In genomic region chr12:15814249-15815081, GRCm38 (mm10) we compare ENCODE assay signal across 8 mouse cellular contexts. TPM values are rescaled to one million over a fixed set of nuclear protein-coding genes. Genes with fewer than 3 reads are reported as not detected.
A peak's percentile ranks its signal among the peaks of the same experiment; 100 is the strongest.
DNase-seq lines count a peak whose midpoint lies in the region; ATAC-seq and TF ChIP-seq lines count a peak whose summit lies in the region.

No protein-coding gene starts in this region.

- DNase-seq in MEL (ENCODE audit: low read depth, low spot score) = peak; percentile 57
- DNase-seq in embryonic facial prominence, embryonic 14.5 days (ENCODE audit: low spot score) = peak; percentile 72
- DNase-seq in heart, postnatal 14 days = peak; percentile 55 to 58
- peak; percentile 40 to 66 for DNase-seq in left cerebral cortex, postnatal 25 days (ENCODE audit: low spot score in 2 of 2)
- peak; percentile 54 to 56 for DNase-seq in spleen, postnatal 36 days (ENCODE audit: low spot score in 2 of 2)
- DNase-seq in ovary, adult 18-20 months (ENCODE audit: low spot score) = no peak

- H3K9ac ChIP-seq in MEL (ENCODE audit: control insufficient read depth, low read depth, low read length, poor library complexity, severe bottlenecking) = peak overlapping the region; percentile 95
- peak overlapping the region; percentile 90 for H3K9ac ChIP-seq in embryonic facial prominence, embryonic 14.5 days (ENCODE audit: low read depth, low read length)
- H3K9ac ChIP-seq in midbrain, embryonic 13.5 days (replicated peaks) = peak overlapping the region; percentile 98

- H3K79me2 ChIP-seq in C2C12 (ENCODE audit: control insufficient read depth, insufficient read depth) = peaks cover 34% of the 10 kb centered on the region
- peaks cover 60% of the 10 kb centered on the region for H3K79me2 ChIP-seq in MEL (ENCODE audit: control insufficient read depth, insufficient read depth, low read length, poor library complexity)

- H3K27me3 ChIP-seq in C2C12 (ENCODE audit: control insufficient read depth, insufficient read depth, insufficient read length) (no peaks in the 10 kb centered on the region), MEL (ENCODE audit: control insufficient read depth in 1 of 2, insufficient read depth in 2 of 2, low read length in 2 of 2) (no peaks in the 10 kb centered on the region)
- no peaks in the 10 kb centered on the region for H3K27me3 ChIP-seq in embryonic facial prominence, embryonic 14.5 days (replicated peaks; ENCODE audit: control insufficient read depth, insufficient read depth, low read length)
- no peaks in the 10 kb centered on the region for H3K27me3 ChIP-seq in midbrain, embryonic 13.5 days

- WGBS in embryonic facial prominence, embryonic 14.5 days = under 1% methylated on average over 32 of the region's 32 CpGs
- under 1% methylated on average over 32 of the region's 32 CpGs for WGBS in midbrain, embryonic 13.5 days

- H3ac ChIP-seq in C2C12 (ENCODE audit: control insufficient read depth, insufficient read length, low read depth) = peak overlapping the region; percentile 41

- H3K9me3 ChIP-seq in MEL (replicated peaks; ENCODE audit: insufficient read depth, low read length) = no peaks in the 10 kb centered on the region
- H3K9me3 ChIP-seq in embryonic facial prominence, embryonic 14.5 days (ENCODE audit: control insufficient read depth, low read length) = no peaks in the 10 kb centered on the region
- no peaks in the 10 kb centered on the region for H3K9me3 ChIP-seq in midbrain, embryonic 13.5 days

- peak overlapping the region; percentile 77 for H3K4me2 ChIP-seq in embryonic facial prominence, embryonic 14.5 days (ENCODE audit: low read depth, low read length)
- peak overlapping the region; percentile 65 for H3K4me2 ChIP-seq in midbrain, embryonic 13.5 days (replicated peaks)

- H3K27ac ChIP-seq in MEL (ENCODE audit: control insufficient read depth, low read depth, low read length) = peak overlapping the region; percentile 61
- H3K27ac ChIP-seq in embryonic facial prominence, embryonic 14.5 days (replicated peaks; ENCODE audit: low read depth, low read length) = peak overlapping the region; percentile 98
- H3K27ac ChIP-seq in midbrain, embryonic 13.5 days = peak overlapping the region; percentile 95

- TF ChIP-seq CTCF in C2C12 (IDR thresholded peaks at IDR 0.05; ENCODE audit: control insufficient read depth, insufficient read depth, insufficient read length) (no peak), MEL (IDR thresholded peaks at IDR 0.05 in 2 of 3, conservative IDR thresholded peaks at IDR 0.05 in 1 of 3; ENCODE audit: control insufficient read depth in 1 of 3, insufficient read depth in 1 of 3, low read depth in 2 of 3, low read length in 3 of 3, poor library complexity in 1 of 3, severe bottlenecking in 1 of 3) (no peak)

- H3K36me3 ChIP-seq in C2C12 (ENCODE audit: control insufficient read depth, insufficient read depth) (no peaks in the 10 kb centered on the region), MEL (ENCODE audit: control insufficient read depth in 1 of 2, insufficient read depth in 2 of 2, low read length in 2 of 2) (peaks cover 0 to 8% of the 10 kb centered on the region in 2 experiments; a peak in 3 of 4 replicates)
- peaks cover 5% of the 10 kb centered on the region; the same call in 1 of the 2 replicates for H3K36me3 ChIP-seq in embryonic facial prominence, embryonic 14.5 days (ENCODE audit: control insufficient read depth, insufficient read depth, low read length)
- H3K36me3 ChIP-seq in midbrain, embryonic 13.5 days = peaks cover 3% of the 10 kb centered on the region

- TF ChIP-seq EP300 in MEL (IDR thresholded peaks at IDR 0.05; ENCODE audit: low read depth in 1 of 2, low read length in 2 of 2) = no peak

- H3K4me1 ChIP-seq in MEL (ENCODE audit: control insufficient read depth in 1 of 2, insufficient read depth in 2 of 2, low read length in 2 of 2) = peaks cover 0 to 9% of the 10 kb centered on the region in 2 experiments
- H3K4me1 ChIP-seq in embryonic facial prominence, embryonic 14.5 days (ENCODE audit: control insufficient read depth, insufficient read depth, low read length) = peaks cover 25% of the 10 kb centered on the region
- H3K4me1 ChIP-seq in midbrain, embryonic 13.5 days (replicated peaks) = peaks cover 41% of the 10 kb centered on the region

- ATAC-seq in embryonic facial prominence, embryonic 14.5 days (ENCODE audit: low read depth) = no peak
- ATAC-seq in midbrain, embryonic 13.5 days = no peak

- no peak; a peak in 1 of 4 replicates for TF ChIP-seq POLR2A in MEL (IDR thresholded peaks at IDR 0.05; ENCODE audit: control insufficient read depth in 1 of 2, insufficient read depth in 1 of 2, low read depth in 1 of 2, low read length in 2 of 2, poor library complexity in 1 of 2)

- H3K79me3 ChIP-seq in C2C12 (ENCODE audit: low read depth) = peaks cover 3% of the 10 kb centered on the region

- intact Hi-C loops in heart, postnatal 14 days (cut with DNase I) = loop anchor here (1.0 to 10.0 kb wide), 4 partner anchors 110 to 340 kb away; no protein-coding TSS in a partner anchor
- intact Hi-C loops in left cerebral cortex, postnatal 25 days (cut with DNase I) = loop anchor here (2.0 to 5.0 kb wide), 5 partner anchors 83 to 718 kb away; no protein-coding TSS in a partner anchor

- H3K4me3 ChIP-seq in C2C12 (ENCODE audit: insufficient read depth, poor library complexity, severe bottlenecking) = peak overlapping the region; percentile 79
- H3K4me3 ChIP-seq in MEL (ENCODE audit: control insufficient read depth in 1 of 2, insufficient read depth in 1 of 2, low read depth in 2 of 2, low read length in 2 of 2) = peak overlapping the region; percentile 97 to 98
- H3K4me3 ChIP-seq in embryonic facial prominence, embryonic 14.5 days (ENCODE audit: low read depth, low read length) = peak overlapping the region; percentile 70
- H3K4me3 ChIP-seq in midbrain, embryonic 13.5 days (replicated peaks) = peak overlapping the region; percentile 96

- no peak for TF ChIP-seq RAD21 in MEL (IDR thresholded peaks at IDR 0.05; ENCODE audit: low read depth, low read length)

TF ChIP-seq in C2C12, 6 proteins besides CTCF, POLR2A, EP300 and RAD21:
- TF ChIP-seq FOSL1 (IDR thresholded peaks at IDR 0.05; ENCODE audit: insufficient read depth, low read length, poor library complexity, severe bottlenecking) = no peak
- no peak for TF ChIP-seq MAX (IDR thresholded peaks at IDR 0.05)
- no peak for TF ChIP-seq MYOD1 (IDR thresholded peaks at IDR 0.05; ENCODE audit: control insufficient read depth, insufficient read length, low read depth)
- no peak for TF ChIP-seq MYOG (IDR thresholded peaks at IDR 0.05; ENCODE audit: control insufficient read depth, extremely low read depth, insufficient read length)
- no peak for TF ChIP-seq CEBPB (IDR thresholded peaks at IDR 0.05; ENCODE audit: low read depth)
- no peak for TF ChIP-seq USF1 (IDR thresholded peaks at IDR 0.05; ENCODE audit: low read depth)

TF ChIP-seq in MEL, 35 proteins besides CTCF, POLR2A, EP300 and RAD21:
- TF ChIP-seq SIN3A (IDR thresholded peaks at IDR 0.05; ENCODE audit: low read length) (peak; percentile 44), TAL1 (IDR thresholded peaks at IDR 0.05; ENCODE audit: low read length) (no peak), USF1 (IDR thresholded peaks at IDR 0.05; ENCODE audit: low read depth, low read length) (no peak), MYB (IDR thresholded peaks at IDR 0.05; ENCODE audit: low read depth, low read length) (no peak), GATA1 (IDR thresholded peaks at IDR 0.05; ENCODE audit: low read depth, low read length) (no peak), CHD1 (IDR thresholded peaks at IDR 0.05; ENCODE audit: low read depth, low read length) (peak; percentile 9), ZNF384 (IDR thresholded peaks at IDR 0.05; ENCODE audit: low read depth, low read length) (no peak; the same call in 1 of the 2 replicates), NRF1 (IDR thresholded peaks at IDR 0.05; ENCODE audit: insufficient read depth, low read depth, low read length, poor library complexity, severe bottlenecking) (no peak), E2F4 (IDR thresholded peaks at IDR 0.05; ENCODE audit: borderline replicate concordance, low read depth, low read length) (no peak), UBTF (IDR thresholded peaks at IDR 0.05; ENCODE audit: borderline replicate concordance, insufficient read depth, low read depth, low read length) (0 out of 2 replicates have a peak, but pooled peaks have one; percentile 20)

RNA-seq across cellular contexts. Expression of gene Trib2, which starts 2.3 kb away (rescaled TPM):
- polyA plus RNA-seq in C2C12 (2012; fragmentation: generic; extraction: Trizol) (1.8 TPM), MEL (2012; ENCODE audit: insufficient read depth in 1 of 2, insufficient read length in 2 of 2, low read depth in 1 of 2, low replicate concordance in 2 of 2, missing spikeins in 1 of 2) (10 to 100 TPM; 20.1 to 80.6 TPM)
- 42.1 and 53.8 TPM in 2 replicates for total RNA-seq in MEL (2012; rRNA removed)
- polyA plus RNA-seq in embryonic facial prominence, embryonic 14.5 days (2014; fragmentation: Nextera tagmentation; extraction: Ambion mirVana) = 62.0 and 67.3 TPM in 2 replicates
- total RNA-seq in heart, postnatal 14 days (2021) = 10 to 100 TPM; 44.2 to 47.2 TPM
- total RNA-seq in left cerebral cortex, postnatal 25 days (2021) = 10 to 100 TPM; 43.4 to 60.5 TPM
- 120 and 121 TPM in 2 replicates for polyA plus RNA-seq in midbrain, embryonic 13.5 days (2015; fragmentation: Nextera tagmentation; extraction: Ambion mirVana)
